Mouse (Mus musculus) forebrain, embryonic 12.5 days (tissue): ENCODE measurements at regions not wholly inside any gene's neighbourhood (a gene's known extent, or its start where the extent isn't known, plus 50 kb on each side); places are given as distances from the start of the nearest gene placed in this dataset. TPM values are rescaled to one million over a fixed set of nuclear protein-coding genes. Genes with fewer than 3 reads are reported as not detected.

Experiments used
- ATAC-seq: fragments of 200-750 bp; cut with Nextera tagmentation; 2 replicates; pipeline ENCODE4 v1.8.0; 2017; ENCODE audit warnings: moderate TSS enrichment; ENCODE audit not compliant: low FRiP score
- H3K27ac ChIP-seq: fragments of 300-500 bp; sonication (generic); 2 replicates; pipeline ENCODE4 v1.5.1; 2016; ENCODE audit warnings: mild to moderate bottlenecking
- H3K27me3 ChIP-seq: fragments of 300-500 bp; sonication (generic); 2 replicates; pipeline ENCODE4 v1.6.1; 2016; ENCODE audit warnings: mild to moderate bottlenecking
- H3K36me3 ChIP-seq: fragments of 300-500 bp; sonication (generic); replicated peaks from 2 replicates; pipeline ENCODE4 v1.6.1; 2016; ENCODE audit warnings: mild to moderate bottlenecking
- H3K4me1 ChIP-seq: fragments of 300-500 bp; sonication (generic); 2 replicates; pipeline ENCODE4 v1.6.1; 2016
- H3K4me2 ChIP-seq: fragments of 300-500 bp; sonication (generic); 2 replicates; pipeline ENCODE4 v1.6.1; 2016; ENCODE audit warnings: mild to moderate bottlenecking, moderate library complexity
- H3K4me3 ChIP-seq: fragments of 300-500 bp; sonication (generic); replicated peaks from 2 replicates; pipeline ENCODE4 v1.5.1; 2016; ENCODE audit warnings: mild to moderate bottlenecking
- H3K9ac ChIP-seq: fragments of 300-500 bp; sonication (generic); 2 replicates; pipeline ENCODE4 v1.6.1; 2016; ENCODE audit warnings: mild to moderate bottlenecking
- H3K9me3 ChIP-seq: fragments of 300-500 bp; sonication (generic); 2 replicates; pipeline ENCODE4 v1.6.1; 2016
- WGBS: fragments of 180-500 bp; shearing (Covaris S2); methylation state at CpG from one replicate; pipeline ENCODE4 v1.1.7; 2016; 5-methylcytosine and 5-hydroxymethylcytosine counted together
- microRNA-seq: library from miRNA; unstranded; fragments of <30 nt; microRNA quantifications from one replicate; pipeline ENCODE4, GENCODE M21; 2017

DNA sequence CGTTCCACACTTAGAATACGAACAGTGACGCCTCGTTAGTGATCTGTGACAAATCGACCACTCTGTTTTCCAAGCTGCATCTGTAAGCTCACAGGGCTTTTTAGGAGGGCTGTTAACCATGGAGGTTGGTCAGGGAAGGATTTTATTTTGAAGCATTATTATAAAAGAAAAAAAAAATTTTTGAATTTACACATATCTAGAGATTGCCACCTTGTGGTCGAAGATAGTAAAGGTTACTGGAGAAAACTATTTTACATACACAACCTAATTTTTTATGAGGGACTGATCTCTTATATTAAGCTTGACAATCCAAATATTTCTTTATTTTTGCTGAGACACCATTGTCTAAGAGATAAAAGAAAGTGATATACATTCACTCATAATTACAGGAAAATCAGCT lies 937.2 kb downstream of the Sorcs1 start:
- 55% methylated on average over 6 of the region's 6 CpGs for WGBS
- Histone ChIP-seq H3K9ac (no peak overlapping the region), H3K4me3 (no peak overlapping the region), H3K27me3 (no peaks in the 10 kb centered on the region), H3K9me3 (no peaks in the 10 kb centered on the region), H3K36me3 (no peaks in the 10 kb centered on the region), H3K27ac (no peak overlapping the region), H3K4me2 (no peak overlapping the region), H3K4me1 (peaks cover 7% of the 10 kb centered on the region; the same call in 1 of the 2 replicates)
- no peak for ATAC-seq

DNA sequence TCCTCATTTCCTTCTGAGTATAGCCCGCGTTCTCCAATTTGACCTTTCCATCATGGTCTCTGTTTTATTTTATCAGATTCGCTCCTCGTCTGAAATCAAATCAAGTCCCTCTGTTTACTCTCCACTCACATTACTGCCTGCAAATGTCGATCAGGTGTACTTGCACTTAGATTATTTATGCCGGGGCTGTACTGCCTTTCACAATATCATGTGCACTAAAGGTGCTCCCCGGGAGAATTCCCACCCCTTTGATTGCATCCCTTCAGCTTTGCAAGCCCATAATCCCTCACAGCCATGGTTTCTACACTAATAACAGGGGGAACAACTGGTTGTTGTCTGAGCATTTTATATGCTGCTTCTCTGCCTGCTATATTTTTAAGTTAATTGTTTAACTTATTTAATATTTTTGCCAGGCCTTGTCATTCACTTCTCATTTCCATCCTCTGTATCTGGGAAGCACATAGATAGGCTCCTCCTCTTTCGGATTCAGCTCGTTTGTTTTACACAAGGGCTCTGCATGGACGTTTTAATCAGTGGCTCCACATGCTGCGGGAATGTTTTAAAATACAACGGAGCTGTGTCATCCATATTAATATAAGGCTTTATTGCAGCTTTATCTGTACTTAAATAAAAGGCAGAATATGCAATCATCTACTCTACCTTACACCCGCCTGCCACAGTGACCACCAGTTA lies 938.8 kb downstream of the Sorcs1 start:
- Histone ChIP-seq H3K27ac (0 out of 2 replicates have a peak overlapping the region, but pooled peaks have one; percentile 9), H3K4me2 (no peak overlapping the region), H3K9me3 (no peaks in the 10 kb centered on the region), H3K27me3 (no peaks in the 10 kb centered on the region), H3K4me3 (no peak overlapping the region), H3K4me1 (peaks cover 7% of the 10 kb centered on the region; the same call in 1 of the 2 replicates), H3K36me3 (no peaks in the 10 kb centered on the region), H3K9ac (no peak overlapping the region)
- ATAC-seq = peak; percentile 63; the same call in 1 of the 2 replicates
- 42% methylated on average over 13 of the region's 13 CpGs for WGBS

DNA sequence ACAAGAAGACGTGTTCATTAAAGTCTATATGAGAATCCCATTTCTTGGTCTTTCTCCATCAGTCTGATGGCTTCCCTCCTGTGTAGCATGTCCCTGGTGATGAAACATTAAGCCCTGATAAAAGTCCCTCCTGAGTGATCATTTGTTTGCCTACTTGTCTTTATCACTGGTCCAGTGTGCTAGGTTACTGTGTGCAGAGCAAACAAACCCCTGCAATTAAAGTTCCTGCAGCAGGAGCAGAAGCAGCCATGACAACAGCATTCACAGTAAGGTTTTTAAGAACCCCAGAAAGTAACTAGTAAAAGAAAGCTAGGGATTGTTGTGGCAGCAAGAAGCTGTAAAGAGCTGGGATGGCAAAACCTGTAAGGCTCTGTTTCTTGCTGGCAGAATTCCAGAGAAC lies 980.8 kb downstream of the Sorcs1 start:
- Histone ChIP-seq H3K9me3 (no peaks in the 10 kb centered on the region), H3K4me1 (no peaks in the 10 kb centered on the region), H3K9ac (no peak overlapping the region), H3K27ac (no peak overlapping the region), H3K27me3 (no peaks in the 10 kb centered on the region), H3K36me3 (no peaks in the 10 kb centered on the region), H3K4me3 (no peak overlapping the region), H3K4me2 (no peak overlapping the region)
- WGBS = 47% methylated on average over 1 of the region's 1 CpGs
- no peak for ATAC-seq

DNA sequence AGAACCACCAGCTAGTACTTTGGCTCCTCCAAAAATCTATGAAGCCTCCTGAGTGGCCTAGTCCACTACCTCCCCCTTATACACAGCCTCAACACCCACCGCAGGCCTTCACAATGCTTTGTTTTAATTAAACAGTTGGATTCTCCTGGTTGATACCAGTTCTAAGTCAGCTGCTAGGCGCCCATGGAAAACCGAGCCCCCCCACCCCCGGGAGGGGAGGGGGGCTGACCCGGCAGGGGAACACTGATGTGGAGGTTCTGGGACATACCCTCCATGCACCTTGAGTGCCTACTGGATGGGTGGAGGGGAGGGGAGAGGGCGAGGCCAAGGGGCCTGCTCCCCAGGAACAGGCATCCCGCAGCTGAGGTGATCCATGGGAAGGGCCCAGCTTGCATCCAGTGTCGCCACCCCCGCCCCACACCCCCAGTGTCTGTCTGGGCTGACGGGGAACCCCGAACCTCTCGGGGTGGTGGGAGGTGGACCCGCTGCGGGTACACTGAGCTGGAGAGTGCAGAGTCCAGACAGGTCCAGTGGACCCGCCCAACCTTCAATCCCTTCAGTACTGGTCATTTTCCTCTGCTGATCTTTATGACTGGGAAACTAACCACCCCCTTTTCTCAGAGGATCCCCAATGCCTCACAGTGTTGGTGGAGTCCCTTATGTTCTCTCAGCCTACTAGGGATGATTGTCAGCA lies 992.7 kb downstream of the Sorcs1 start:
- no peak for ATAC-seq
- H3K9ac ChIP-seq = no peak overlapping the region
- H3K27ac ChIP-seq = no peak overlapping the region
- no peak overlapping the region for H3K4me2 ChIP-seq
- WGBS = 96% methylated on average over 15 of the region's 15 CpGs
- no peak overlapping the region for H3K4me3 ChIP-seq
- H3K27me3 ChIP-seq = no peaks in the 10 kb centered on the region
- no peaks in the 10 kb centered on the region for H3K4me1 ChIP-seq
- no peaks in the 10 kb centered on the region for H3K9me3 ChIP-seq
- no peaks in the 10 kb centered on the region for H3K36me3 ChIP-seq

DNA sequence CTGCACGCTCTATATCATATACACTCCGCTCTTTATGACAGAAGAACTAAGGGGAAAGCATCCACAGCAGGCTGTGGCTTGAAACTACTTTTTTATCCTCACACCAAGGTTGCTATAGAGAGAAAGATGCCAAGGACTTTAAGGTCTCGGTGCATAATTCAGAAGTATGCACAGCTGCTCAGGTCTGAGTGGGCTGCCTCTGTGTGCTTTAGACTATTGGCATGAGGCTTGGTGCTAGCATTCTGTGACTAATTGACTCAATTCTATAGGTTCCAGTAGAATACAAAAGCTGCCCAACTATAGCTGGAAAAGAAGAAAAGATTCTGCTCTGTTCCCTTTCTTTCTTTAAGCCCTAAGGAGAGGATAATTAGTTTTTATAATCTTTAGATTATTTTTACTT lies 997.2 kb downstream of the Sorcs1 start:
- no peaks in the 10 kb centered on the region for H3K36me3 ChIP-seq
- no peak overlapping the region for H3K9ac ChIP-seq
- H3K27me3 ChIP-seq = no peaks in the 10 kb centered on the region
- no peaks in the 10 kb centered on the region for H3K4me1 ChIP-seq
- WGBS = 39% methylated on average over 3 of the region's 3 CpGs
- no peak overlapping the region for H3K4me3 ChIP-seq
- no peak overlapping the region for H3K27ac ChIP-seq
- no peak for ATAC-seq
- no peak overlapping the region for H3K4me2 ChIP-seq
- H3K9me3 ChIP-seq = no peaks in the 10 kb centered on the region

DNA sequence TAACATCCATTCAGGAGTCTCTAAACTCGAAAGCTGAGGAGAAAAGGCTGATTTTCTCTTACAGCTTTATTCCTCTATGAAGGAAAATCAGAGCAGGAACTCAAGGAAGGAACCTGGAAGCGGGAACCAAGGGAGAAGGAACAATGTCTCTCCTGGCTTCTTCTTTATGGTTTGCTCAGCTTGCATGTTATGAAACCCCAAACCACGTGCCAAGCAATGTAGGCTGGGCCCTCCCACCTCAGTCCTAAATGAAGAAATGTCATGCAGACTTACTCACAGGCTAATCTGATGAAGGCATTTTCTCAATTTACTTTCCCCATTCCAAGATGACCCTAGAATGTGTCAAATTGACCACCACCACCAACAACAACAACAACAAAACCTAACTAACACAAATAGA lies 998.4 kb downstream of the Sorcs1 start:
- 83% methylated on average over 3 of the region's 3 CpGs for WGBS

DNA sequence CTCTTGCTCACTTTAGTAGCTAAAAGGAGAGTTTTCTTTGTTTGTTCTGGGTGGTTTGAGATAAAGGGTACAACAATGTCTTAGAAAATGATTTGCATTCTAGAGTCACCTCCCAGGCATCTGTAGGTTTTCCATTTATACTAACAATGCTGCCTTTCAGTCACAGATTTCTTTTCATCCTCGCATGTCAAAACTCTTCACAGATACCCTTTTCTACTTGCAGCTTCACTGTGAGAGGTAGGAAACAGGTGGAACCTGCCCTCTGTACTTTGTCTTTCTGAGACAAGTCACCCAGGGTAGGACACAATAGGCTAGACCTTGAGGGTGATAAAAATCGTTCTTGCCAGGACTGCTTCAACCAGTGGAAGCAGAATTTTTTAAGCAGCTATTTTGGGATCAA lies 1002.5 kb downstream of the Sorcs1 start:
- H3K4me1 ChIP-seq = peaks cover 3% of the 10 kb centered on the region
- H3K27ac ChIP-seq = no peak overlapping the region
- no peak for ATAC-seq
- 13% methylated on average over 2 of the region's 2 CpGs for WGBS
- H3K4me3 ChIP-seq = no peak overlapping the region
- H3K27me3 ChIP-seq = no peaks in the 10 kb centered on the region
- no peak overlapping the region for H3K4me2 ChIP-seq
- no peaks in the 10 kb centered on the region for H3K36me3 ChIP-seq
- no peak overlapping the region for H3K9ac ChIP-seq
- H3K9me3 ChIP-seq = no peaks in the 10 kb centered on the region

More for the DNA sequence above, 998.4 kb downstream of the Sorcs1 start:
- Histone ChIP-seq H3K9me3 (no peaks in the 10 kb centered on the region), H3K9ac (no peak overlapping the region), H3K4me3 (no peak overlapping the region), H3K36me3 (no peaks in the 10 kb centered on the region), H3K27ac (no peak overlapping the region), H3K27me3 (no peaks in the 10 kb centered on the region), H3K4me1 (peaks cover 3% of the 10 kb centered on the region), H3K4me2 (no peak overlapping the region)
- ATAC-seq = no peak

DNA sequence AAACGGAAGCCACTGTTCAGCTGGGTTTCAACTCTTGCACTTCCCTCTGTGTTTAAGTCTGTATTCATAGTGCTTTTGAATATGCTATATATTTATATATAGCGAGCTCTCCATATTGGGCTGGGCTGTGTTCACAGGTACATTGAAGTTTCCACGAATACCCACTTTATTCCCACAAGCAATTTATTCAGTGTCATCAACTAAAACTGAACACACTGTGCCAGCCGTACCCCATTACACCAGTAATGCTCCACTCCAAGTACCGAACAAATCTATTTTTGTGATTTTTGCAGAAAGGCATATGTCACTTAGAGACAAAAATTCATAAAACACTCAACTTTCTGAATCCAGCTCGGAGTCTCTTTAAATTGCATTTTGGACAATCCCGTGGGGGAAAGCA lies 1048.5 kb downstream of the Sorcs1 start:
- 94% methylated on average over 7 of the region's 7 CpGs for WGBS
- Histone ChIP-seq H3K9me3 (no peaks in the 10 kb centered on the region), H3K4me2 (no peak overlapping the region), H3K27me3 (no peaks in the 10 kb centered on the region), H3K4me1 (no peaks in the 10 kb centered on the region), H3K36me3 (no peaks in the 10 kb centered on the region), H3K4me3 (no peak overlapping the region), H3K27ac (no peak overlapping the region), H3K9ac (no peak overlapping the region)
- ATAC-seq = no peak

DNA sequence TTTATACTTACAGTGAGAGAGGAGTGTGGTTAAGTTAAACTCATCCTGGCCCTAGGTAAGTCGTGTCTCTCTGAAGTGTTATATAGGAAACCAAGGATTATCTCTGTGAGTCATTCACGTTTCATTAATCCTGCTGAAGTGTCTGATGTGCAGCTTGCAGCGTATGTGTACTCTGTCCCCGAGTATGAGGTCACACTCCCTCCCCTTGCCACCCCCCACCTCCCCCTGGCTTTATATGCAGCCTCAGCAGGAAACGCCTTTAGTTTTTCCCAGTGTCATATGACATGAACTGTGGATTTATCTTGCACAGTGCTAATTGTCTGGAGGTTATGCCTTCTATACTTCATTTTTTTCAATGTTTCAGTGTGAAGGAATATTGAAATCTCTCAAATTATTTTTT lies 1058.5 kb downstream of the Sorcs1 start:
- Histone ChIP-seq H3K9me3 (no peaks in the 10 kb centered on the region), H3K9ac (no peak overlapping the region), H3K4me3 (no peak overlapping the region), H3K27me3 (no peaks in the 10 kb centered on the region), H3K4me2 (no peak overlapping the region), H3K4me1 (no peaks in the 10 kb centered on the region), H3K27ac (no peak overlapping the region), H3K36me3 (no peaks in the 10 kb centered on the region)
- WGBS = 46% methylated on average over 5 of the region's 5 CpGs
- no peak for ATAC-seq

DNA sequence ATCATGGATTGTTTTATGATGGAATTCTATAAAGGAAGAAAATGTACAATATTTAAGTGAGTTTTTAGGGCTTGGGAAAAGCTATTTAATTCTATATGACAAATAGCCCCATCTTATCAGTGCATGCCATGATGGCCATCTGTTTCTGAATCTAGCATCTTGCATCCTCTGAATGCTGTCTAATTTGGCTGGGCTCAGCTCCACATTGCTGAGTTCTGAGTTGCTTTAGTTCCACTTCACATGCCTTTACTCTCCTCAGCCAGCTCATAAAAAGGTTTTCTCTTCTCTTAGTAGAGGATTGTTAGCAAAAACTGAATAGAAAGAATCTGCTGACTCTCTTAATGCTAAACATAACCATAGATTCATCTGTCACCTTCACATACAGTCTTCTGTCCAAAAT lies 1063.4 kb downstream of the Sorcs1 start:
- Histone ChIP-seq H3K4me3 (no peak overlapping the region), H3K4me2 (no peak overlapping the region), H3K27me3 (no peaks in the 10 kb centered on the region), H3K9ac (no peak overlapping the region), H3K36me3 (no peaks in the 10 kb centered on the region), H3K27ac (no peak overlapping the region), H3K9me3 (no peaks in the 10 kb centered on the region), H3K4me1 (no peaks in the 10 kb centered on the region)
- no peak for ATAC-seq

Small RNA genes lying in the stretch of these regions (microRNA-seq; reads per million reads assigned to microRNA genes)
- not detected for gene Gm27935
